Mouse (Mus musculus): ENCODE results near the gene H2-M10.1. TPM values are rescaled to one million over a fixed set of nuclear protein-coding genes. Genes with fewer than 3 reads are reported as not detected.
"Not testable (repeated sequence)": the region's sequence is repeated elsewhere in the genome, so short reads cannot be mapped to it uniquely, and the experiment has no call there.

H2-M10.1 gene
- not detected in 2 replicates for polyA plus RNA-seq (2015; fragmentation: Nextera tagmentation; extraction: Ambion mirVana)

DNA sequence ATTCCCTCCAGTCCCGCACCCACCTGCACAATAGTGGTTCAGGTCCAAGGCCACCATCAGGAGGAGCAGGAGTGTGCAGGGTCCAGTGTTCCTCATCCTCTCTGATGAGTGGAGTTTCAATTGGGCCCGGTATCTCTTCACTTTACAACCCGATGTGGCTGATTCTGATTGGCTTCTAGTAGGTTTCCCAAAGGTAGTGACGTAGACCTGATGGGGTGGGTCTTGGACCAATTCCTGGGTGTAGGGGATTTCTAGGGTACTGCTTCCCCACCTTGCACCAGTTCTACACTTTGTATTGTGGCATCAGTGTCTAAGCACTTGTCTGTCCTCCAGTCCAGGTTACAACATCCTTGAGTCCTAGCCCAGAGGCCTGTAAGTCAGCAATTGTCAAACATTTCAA is at the start of gene H2-M10.1:
Gene H2-M10.1 (minus strand): TSS at position 101 of the 400 bp plus-strand sequence.
- no peak for ATAC-seq (replicated peaks; ENCODE audit: low FRiP score, low read depth)
- Histone ChIP-seq H3K27ac (no peak within 1 kb of the TSS), H3K4me3 (replicated peaks; ENCODE audit: low read depth, low read length) (no peak within 1 kb of the TSS), H3K4me1 (replicated peaks; ENCODE audit: insufficient read depth, low read length) (no peaks in the 10 kb centered on the region), H3K27me3 (ENCODE audit: insufficient read depth, low read length) (no peaks in the 10 kb centered on the region), H3K4me2 (ENCODE audit: low read length) (no peak within 1 kb of the TSS), H3K9ac (ENCODE audit: low read depth, low read length) (no peak within 1 kb of the TSS), H3K9me3 (replicated peaks; ENCODE audit: low read length) (no peaks in the 10 kb centered on the region), H3K36me3 (ENCODE audit: insufficient read depth, low read length) (no peaks in the 10 kb centered on the region)
- TF ChIP-seq CTCF (IDR thresholded peaks at IDR 0.05; ENCODE audit: low read depth) = no peak
- DNase-seq (ENCODE audit: low spot score) = no peak
- 92% methylated on average over 4 of the region's 4 CpGs for WGBS

DNA sequence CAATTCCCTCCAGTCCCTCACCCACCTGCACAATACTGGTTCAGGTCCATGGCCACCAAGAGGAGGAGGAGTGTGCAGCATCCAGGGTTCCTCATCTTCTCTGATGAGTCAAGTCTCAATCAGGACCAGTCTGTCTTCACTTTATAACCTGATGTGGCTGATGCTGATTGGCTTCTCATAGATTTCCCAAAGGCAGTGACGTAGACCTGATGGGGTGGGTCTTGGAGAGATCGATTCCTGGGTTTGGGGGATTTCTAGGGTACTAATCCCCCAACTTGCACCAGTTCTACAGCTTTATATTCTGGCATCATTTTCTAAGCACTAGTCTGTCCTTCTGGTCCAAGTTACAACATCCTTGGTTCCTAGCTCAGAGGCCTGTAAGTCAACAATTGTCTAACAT is 42.4 kb upstream of the H2-M10.1 start, which contains the start of gene H2-M10.3:
Gene H2-M10.3 (minus strand): TSS at position 101 of the 400 bp plus-strand sequence.
- WGBS = 94% methylated on average over 2 of the region's 2 CpGs
- not testable (repeated sequence) for H3K4me3 ChIP-seq (replicated peaks; ENCODE audit: low read depth, low read length); H3K9ac ChIP-seq (ENCODE audit: low read depth, low read length); H3K9me3 ChIP-seq (replicated peaks; ENCODE audit: low read length); ATAC-seq (replicated peaks; ENCODE audit: low FRiP score, low read depth); H3K4me2 ChIP-seq (ENCODE audit: low read length); H3K27ac ChIP-seq; H3K36me3 ChIP-seq (ENCODE audit: insufficient read depth, low read length); H3K4me1 ChIP-seq (replicated peaks; ENCODE audit: insufficient read depth, low read length); DNase-seq (ENCODE audit: low spot score); H3K27me3 ChIP-seq (ENCODE audit: insufficient read depth, low read length)

DNA sequence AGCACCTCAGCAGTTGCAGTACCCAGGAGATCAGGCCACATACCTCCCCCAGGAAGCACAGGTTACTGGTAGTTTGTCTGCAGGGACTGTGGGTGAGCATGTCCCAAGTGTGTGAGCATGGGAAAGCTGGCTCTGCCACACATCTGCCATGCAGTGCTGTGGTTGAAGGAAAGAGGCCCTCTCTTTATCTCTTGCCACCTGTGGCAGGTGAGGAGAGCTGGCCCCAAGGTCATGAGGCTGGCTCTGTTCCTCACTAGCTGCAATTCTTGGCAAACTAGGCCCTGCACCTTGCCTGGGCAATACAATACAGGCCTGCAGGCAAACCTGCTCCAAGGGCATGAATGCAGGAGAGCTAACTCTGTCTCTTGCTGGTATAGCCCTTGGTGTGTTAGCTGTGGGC is 36.4 kb upstream of the H2-M10.1 start:
- not testable (repeated sequence) for H3K27ac ChIP-seq; H3K4me3 ChIP-seq (replicated peaks; ENCODE audit: low read depth, low read length); H3K36me3 ChIP-seq (ENCODE audit: insufficient read depth, low read length); H3K4me2 ChIP-seq (ENCODE audit: low read length); H3K9me3 ChIP-seq (replicated peaks; ENCODE audit: low read length); H3K27me3 ChIP-seq (ENCODE audit: insufficient read depth, low read length); ATAC-seq (replicated peaks; ENCODE audit: low FRiP score, low read depth); H3K4me1 ChIP-seq (replicated peaks; ENCODE audit: insufficient read depth, low read length); H3K9ac ChIP-seq (ENCODE audit: low read depth, low read length); DNase-seq (ENCODE audit: low spot score)

DNA sequence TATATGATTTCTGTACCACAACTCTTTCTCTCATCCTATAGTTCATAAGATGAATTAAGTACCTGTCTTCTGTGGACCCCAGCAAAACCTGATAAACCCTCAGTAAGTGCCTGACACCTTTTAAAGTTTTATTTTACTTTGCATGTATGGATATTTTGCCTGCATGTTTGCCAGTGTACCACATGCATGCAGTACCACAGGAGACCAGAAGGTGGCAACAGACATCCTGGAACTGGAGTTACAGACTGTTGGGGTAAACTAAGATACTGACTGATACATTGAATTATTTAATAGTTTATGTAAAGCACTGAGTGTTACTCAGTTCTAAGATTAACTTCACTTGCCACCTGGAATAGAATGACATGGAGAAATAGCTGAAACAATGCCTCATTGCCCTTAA is 31.6 kb upstream of the H2-M10.1 start:
- not testable (repeated sequence) for H3K4me2 ChIP-seq (ENCODE audit: low read length); H3K27ac ChIP-seq; H3K27me3 ChIP-seq (ENCODE audit: insufficient read depth, low read length); H3K4me3 ChIP-seq (replicated peaks; ENCODE audit: low read depth, low read length); H3K9ac ChIP-seq (ENCODE audit: low read depth, low read length); ATAC-seq (replicated peaks; ENCODE audit: low FRiP score, low read depth); H3K9me3 ChIP-seq (replicated peaks; ENCODE audit: low read length); H3K4me1 ChIP-seq (replicated peaks; ENCODE audit: insufficient read depth, low read length); H3K36me3 ChIP-seq (ENCODE audit: insufficient read depth, low read length)
- peak; percentile 21 for DNase-seq (ENCODE audit: low spot score)
- TF ChIP-seq CTCF (IDR thresholded peaks at IDR 0.05; ENCODE audit: low read depth) = peak; percentile 78

DNA sequence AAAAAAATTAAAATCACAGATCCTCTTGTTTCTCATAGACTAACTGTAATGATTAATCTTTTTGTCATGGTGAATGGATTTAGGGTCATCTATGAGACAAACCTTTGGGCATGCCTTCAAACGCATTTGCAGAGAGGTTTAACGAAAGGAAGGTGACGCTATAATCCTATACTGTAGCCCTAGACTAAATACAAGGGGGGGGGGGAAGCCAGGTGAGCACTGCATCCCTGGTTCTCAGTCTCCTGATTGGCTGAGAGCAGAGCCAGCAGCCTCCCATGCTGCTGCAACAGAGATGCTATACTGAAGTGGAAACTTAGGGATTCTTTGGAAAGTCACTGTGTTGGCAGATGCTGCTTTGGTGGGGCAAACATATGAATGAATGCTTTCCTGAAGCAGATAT is 29.8 kb upstream of the H2-M10.1 start:
- WGBS = 43% methylated on average over 3 of the region's 3 CpGs
- no peak overlapping the region for H3K27ac ChIP-seq
- H3K4me3 ChIP-seq (replicated peaks; ENCODE audit: low read depth, low read length) = no peak overlapping the region
- no peaks in the 10 kb centered on the region for H3K36me3 ChIP-seq (ENCODE audit: insufficient read depth, low read length)
- TF ChIP-seq CTCF (IDR thresholded peaks at IDR 0.05; ENCODE audit: low read depth) = no peak
- no peaks in the 10 kb centered on the region for H3K27me3 ChIP-seq (ENCODE audit: insufficient read depth, low read length)
- DNase-seq (ENCODE audit: low spot score) (no peak), ATAC-seq (replicated peaks; ENCODE audit: low FRiP score, low read depth) (no peak)
- H3K4me1 ChIP-seq (replicated peaks; ENCODE audit: insufficient read depth, low read length) = no peaks in the 10 kb centered on the region
- H3K9me3 ChIP-seq (replicated peaks; ENCODE audit: low read length) = no peaks in the 10 kb centered on the region
- H3K4me2 ChIP-seq (ENCODE audit: low read length) = no peak overlapping the region
- no peak overlapping the region for H3K9ac ChIP-seq (ENCODE audit: low read depth, low read length)

DNA sequence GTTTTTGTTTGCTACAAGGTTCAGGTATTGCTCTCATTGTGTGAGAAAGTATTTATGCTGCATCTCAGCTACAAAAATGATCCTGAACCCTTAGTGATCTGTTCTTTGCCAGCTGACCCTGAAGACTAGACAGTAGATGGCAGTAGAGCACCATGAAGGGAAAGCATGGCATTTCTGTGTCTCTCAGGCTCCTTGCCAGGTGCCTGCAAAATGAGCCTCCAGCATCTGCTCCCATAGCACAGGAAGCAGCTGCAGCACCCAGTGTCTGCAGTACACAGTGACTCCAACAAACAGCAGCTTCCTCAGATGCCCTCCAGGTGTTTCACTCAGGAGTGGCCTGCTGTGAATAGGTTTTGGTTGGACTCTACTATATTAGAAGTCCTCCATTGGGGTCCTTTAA is 29.4 kb upstream of the H2-M10.1 start:
- peak; percentile 79 for DNase-seq (ENCODE audit: low spot score)
- H3K4me1 ChIP-seq (replicated peaks; ENCODE audit: insufficient read depth, low read length); H3K4me2 ChIP-seq (ENCODE audit: low read length); H3K9me3 ChIP-seq (replicated peaks; ENCODE audit: low read length); H3K9ac ChIP-seq (ENCODE audit: low read depth, low read length); ATAC-seq (replicated peaks; ENCODE audit: low FRiP score, low read depth); H3K27me3 ChIP-seq (ENCODE audit: insufficient read depth, low read length); H3K36me3 ChIP-seq (ENCODE audit: insufficient read depth, low read length); H3K4me3 ChIP-seq (replicated peaks; ENCODE audit: low read depth, low read length); H3K27ac ChIP-seq: not testable (repeated sequence)
- peak; percentile 79 for TF ChIP-seq CTCF (IDR thresholded peaks at IDR 0.05; ENCODE audit: low read depth)

DNA sequence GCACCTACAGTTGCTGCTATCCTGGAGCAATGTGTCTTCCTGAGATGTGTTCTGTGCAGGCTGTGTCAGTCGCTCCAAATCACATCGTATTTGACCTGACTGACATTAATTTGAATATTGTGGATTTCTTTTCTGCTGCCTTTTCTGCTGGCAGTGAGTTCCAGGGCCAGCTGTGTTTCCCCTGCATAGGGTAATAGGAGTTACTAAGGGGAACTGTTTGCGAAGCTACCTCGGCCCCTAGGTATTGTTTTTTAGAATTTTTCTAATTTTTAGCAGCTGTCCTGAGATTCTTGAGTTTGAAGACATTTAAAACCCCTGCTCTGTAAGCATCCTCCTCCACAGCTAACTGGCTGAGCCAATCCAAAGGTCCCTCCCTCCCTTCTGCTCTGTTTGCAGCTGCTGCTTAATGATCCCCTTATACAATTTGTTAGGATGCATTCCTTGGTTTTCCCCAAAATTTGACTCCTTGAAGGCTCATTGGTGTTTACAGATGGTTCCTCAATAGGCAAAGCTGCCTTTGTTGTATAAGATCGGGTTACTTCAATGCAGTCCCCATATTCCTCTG is 10.2 kb downstream of the H2-M10.1 start:
- no peak; the same call in 1 of the 2 replicates for ATAC-seq (replicated peaks; ENCODE audit: low FRiP score, low read depth)
- H3K36me3 ChIP-seq (ENCODE audit: insufficient read depth, low read length) = no peaks in the 10 kb centered on the region
- WGBS = 13% methylated on average over 5 of the region's 5 CpGs
- DNase-seq (ENCODE audit: low spot score) = peak; percentile 23
- H3K27me3 ChIP-seq (ENCODE audit: insufficient read depth, low read length) = no peaks in the 10 kb centered on the region
- H3K9ac ChIP-seq (ENCODE audit: low read depth, low read length) = no peak overlapping the region
- no peaks in the 10 kb centered on the region for H3K4me1 ChIP-seq (replicated peaks; ENCODE audit: insufficient read depth, low read length)
- TF ChIP-seq CTCF (IDR thresholded peaks at IDR 0.05; ENCODE audit: low read depth) = no peak
- no peaks in the 10 kb centered on the region for H3K9me3 ChIP-seq (replicated peaks; ENCODE audit: low read length)
- no peak overlapping the region for H3K27ac ChIP-seq
- H3K4me2 ChIP-seq (ENCODE audit: low read length) = peak overlapping the region; percentile 86
- peak overlapping the region; percentile 50 for H3K4me3 ChIP-seq (replicated peaks; ENCODE audit: low read depth, low read length)

All from kidney, postnatal 0 days (tissue).